Mouse (Mus musculus): ENCODE measurements at regions not wholly inside any gene's neighbourhood (a gene's known extent, or its start where the extent isn't known, plus 50 kb on each side); places are given as distances from the start of the nearest gene placed in this dataset.

DNA sequence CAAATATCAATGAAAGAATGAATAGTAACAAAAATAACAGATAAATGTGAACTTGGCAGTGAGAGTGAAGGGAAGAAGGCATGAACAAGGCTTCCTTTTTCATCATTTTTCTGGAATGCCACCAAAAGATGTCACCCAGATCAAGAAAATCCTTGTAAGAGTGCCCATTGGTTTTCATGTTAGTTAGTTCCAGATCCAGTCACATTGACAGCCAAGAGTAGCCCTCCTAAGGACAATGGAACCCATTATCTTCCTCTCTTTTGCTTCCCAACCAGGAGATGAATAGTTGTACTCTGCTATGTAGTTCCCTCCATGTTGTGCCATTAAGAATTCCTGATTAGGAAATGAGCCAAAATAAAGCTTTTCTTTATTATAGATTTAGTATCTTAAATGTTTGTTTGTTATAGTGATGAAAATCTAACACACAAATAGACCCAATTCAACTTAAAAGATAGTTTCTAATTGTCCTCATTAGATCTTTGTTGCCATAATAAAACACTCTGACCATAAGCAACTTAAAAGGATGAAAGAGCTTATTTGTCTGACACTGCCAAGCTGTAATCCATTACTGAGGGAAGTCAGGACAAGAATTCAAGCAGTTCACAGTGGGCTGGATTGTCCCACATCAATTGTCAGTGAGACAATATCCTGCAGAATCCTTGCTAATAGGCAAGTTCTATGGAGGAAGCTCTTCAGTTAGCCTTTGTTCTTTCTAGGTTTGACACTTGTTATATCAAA lies 80.7 kb upstream of the Map9 start:
- no peak for TF ChIP-seq POLR2A (IDR thresholded peaks at IDR 0.05; ENCODE audit: insufficient read depth, low read depth, low read length)
- no peak for TF ChIP-seq CTCF (IDR thresholded peaks at IDR 0.05; ENCODE audit: insufficient read depth, low read depth, low read length)

Measured in olfactory bulb, adult 2 months (tissue).